Comparison of ENCODE assay signal across 10 mouse cellular contexts in the genomic region with DNA sequence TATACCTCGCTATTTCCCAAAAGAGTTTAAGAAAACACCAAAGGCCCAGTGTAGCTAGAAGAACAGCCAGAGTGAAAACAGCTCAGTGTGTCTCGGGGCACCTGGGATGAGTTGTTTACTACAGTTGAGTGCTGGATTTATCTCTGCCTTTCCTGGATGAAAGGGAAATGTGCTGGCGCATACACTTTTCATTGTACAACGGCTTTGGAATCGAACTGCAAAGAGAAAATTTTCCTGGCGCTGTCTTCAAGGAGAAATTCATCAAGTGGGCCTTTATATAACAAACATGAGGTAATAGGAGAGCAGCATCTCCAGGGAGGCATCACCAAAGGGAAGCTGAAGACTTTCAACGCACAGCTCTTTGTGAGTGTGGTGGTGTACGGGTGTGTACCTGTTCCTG. TPM values are rescaled to one million over a fixed set of nuclear protein-coding genes. Genes with fewer than 3 reads are reported as not detected.
A peak's percentile ranks its signal among the peaks of the same experiment; 100 is the strongest.
DNase-seq lines count a peak whose midpoint lies in the region; ATAC-seq and TF ChIP-seq lines count a peak whose summit lies in the region.
"Had no signal": no experiment of that assay in that cellular context is flagged by ENCODE, and none has a peak within 500 bp of the region (broad histone marks: within the 10 kb centered on the region; RNA-seq: fewer than 3 reads in every experiment).

No protein-coding gene starts in this region.

- no peak overlapping the region for H3K9ac ChIP-seq in heart, postnatal 0 days (replicated peaks; ENCODE audit: low read depth, low read length)
- H3K9ac ChIP-seq in limb, embryonic 11.5 days (ENCODE audit: low read length), result no peak overlapping the region
- H3K9ac ChIP-seq: limb, embryonic 13.5 days had no signal

- DNase-seq in heart, postnatal 0 days (ENCODE audit: low spot score), result no peak
- no peak for DNase-seq in heart, postnatal 10 days
- DNase-seq in brain, adult 2 months (ENCODE audit: low read depth, low spot score), result peak; percentile 59
- DNase-seq in embryonic facial prominence, embryonic 10.5 days (ENCODE audit: low spot score), result peak; percentile 7
- no peak for DNase-seq in limb, embryonic 11.5 days (ENCODE audit: low spot score)
- DNase-seq in layer of hippocampus, adult 18-20 months (ENCODE audit: low spot score in 2 of 2), result no peak
- DNase-seq: heart, postnatal 4 days; midbrain, embryonic 14.5 days had no signal

- peaks cover 21% of the 10 kb centered on the region; the same call in 1 of the 2 replicates for H3K4me1 ChIP-seq in heart, postnatal 0 days (ENCODE audit: control insufficient read depth, insufficient read depth)
- peaks cover 71% of the 10 kb centered on the region for H3K4me1 ChIP-seq in embryonic facial prominence, embryonic 10.5 days
- H3K4me1 ChIP-seq in limb, embryonic 11.5 days (ENCODE audit: control insufficient read depth, insufficient read depth, low read length), result peaks cover 34% of the 10 kb centered on the region

- WGBS in heart, postnatal 0 days, result 71% methylated on average over 8 of the region's 8 CpGs
- 89% methylated on average over 8 of the region's 8 CpGs for WGBS in embryonic facial prominence, embryonic 10.5 days
- WGBS in limb, embryonic 11.5 days, result 81% methylated on average over 8 of the region's 8 CpGs

- H3K4me3 ChIP-seq in heart, postnatal 0 days (ENCODE audit: low read depth, low read length), result no peak overlapping the region
- no peak overlapping the region for H3K4me3 ChIP-seq in embryonic facial prominence, embryonic 10.5 days
- H3K4me3 ChIP-seq in limb, embryonic 11.5 days (ENCODE audit: low read depth, low read length), result no peak overlapping the region
- H3K4me3 ChIP-seq: limb, embryonic 13.5 days had no signal

- TF ChIP-seq CTCF in heart, postnatal 0 days (IDR thresholded peaks at IDR 0.05; ENCODE audit: low read depth), result no peak

- no peaks in the 10 kb centered on the region for H3K9me3 ChIP-seq in heart, postnatal 0 days (replicated peaks; ENCODE audit: control insufficient read depth, low read length)
- 0 out of 2 replicates have a peak, but pooled peaks cover 6% of the 10 kb centered on the region for H3K9me3 ChIP-seq in embryonic facial prominence, embryonic 10.5 days
- H3K9me3 ChIP-seq in limb, embryonic 11.5 days (ENCODE audit: control insufficient read depth, low read length), result no peaks in the 10 kb centered on the region
- H3K9me3 ChIP-seq: limb, embryonic 13.5 days had no signal

- no peak overlapping the region for H3K4me2 ChIP-seq in heart, postnatal 0 days (ENCODE audit: low read depth, low read length)
- no peak overlapping the region for H3K4me2 ChIP-seq in limb, embryonic 11.5 days (ENCODE audit: low read depth, severe bottlenecking)
- H3K4me2 ChIP-seq: limb, embryonic 13.5 days had no signal

- intact Hi-C loops in heart, postnatal 10 days (cut with DNase I), result no loop called here

- peak overlapping the region; percentile 74 for H3K27ac ChIP-seq in heart, postnatal 0 days (ENCODE audit: low read depth)
- peak overlapping the region; percentile 93 for H3K27ac ChIP-seq in embryonic facial prominence, embryonic 10.5 days (replicated peaks)
- peak overlapping the region; percentile 97; the same call in 1 of the 2 replicates for H3K27ac ChIP-seq in limb, embryonic 11.5 days (replicated peaks; ENCODE audit: low read depth, low read length)

- H3K27me3 ChIP-seq in heart, postnatal 0 days (ENCODE audit: control insufficient read depth, insufficient read depth, low read length), result no peaks in the 10 kb centered on the region
- H3K27me3 ChIP-seq in embryonic facial prominence, embryonic 10.5 days (replicated peaks; ENCODE audit: low read depth, poor library complexity, severe bottlenecking), result no peaks in the 10 kb centered on the region
- H3K27me3 ChIP-seq in limb, embryonic 11.5 days (ENCODE audit: control insufficient read depth, insufficient read depth, low read length), result no peaks in the 10 kb centered on the region
- H3K27me3 ChIP-seq: limb, embryonic 13.5 days had no signal

- no peak for TF ChIP-seq EP300 in heart, postnatal 0 days (IDR thresholded peaks at IDR 0.05; ENCODE audit: low read depth)

- no peaks in the 10 kb centered on the region for H3K36me3 ChIP-seq in heart, postnatal 0 days (replicated peaks; ENCODE audit: control insufficient read depth, insufficient read depth, low read length)
- H3K36me3 ChIP-seq in embryonic facial prominence, embryonic 10.5 days (replicated peaks), result no peaks in the 10 kb centered on the region
- no peaks in the 10 kb centered on the region for H3K36me3 ChIP-seq in limb, embryonic 11.5 days (ENCODE audit: control insufficient read depth, insufficient read depth, low read length)
- H3K36me3 ChIP-seq: limb, embryonic 13.5 days had no signal

- ATAC-seq in heart, postnatal 0 days (ENCODE audit: insufficient read depth, low read depth), result no peak
- ATAC-seq in limb, embryonic 11.5 days (ENCODE audit: insufficient number of reproducible peaks, low FRiP score, low TSS enrichment, low read depth), result no peak
- no peak for ATAC-seq in erythroid progenitor cell, adult 5-6 weeks (replicated peaks; ENCODE audit: low FRiP score, poor library complexity, severe bottlenecking)

RNA-seq across cellular contexts. Expression of a gene that starts 17.2 kb away (rescaled TPM):
- 0.50 TPM in 1 of 2 replicates, not detected in the other for total RNA-seq in heart, postnatal 0 days (2014; rRNA removed; ENCODE audit: low replicate concordance)
- polyA plus RNA-seq in heart, postnatal 0 days (2015; fragmentation: Nextera tagmentation; extraction: Ambion mirVana), result 0.78 and 0.90 TPM in 2 replicates
- total RNA-seq in heart, postnatal 10 days (2021), result not detected
- polyA plus RNA-seq in embryonic facial prominence, embryonic 10.5 days (2016; fragmentation: Nextera tagmentation; extraction: Ambion mirVana), result 0.15 TPM in 1 of 2 replicates, not detected in the other
- 0.19 and 0.35 TPM in 2 replicates for polyA plus RNA-seq in limb, embryonic 11.5 days (2014; fragmentation: Nextera tagmentation; extraction: Ambion mirVana)
- 1 to 10 TPM; 1.7 to 2.2 TPM for total RNA-seq in layer of hippocampus, adult 18-20 months (2021)
- not detected in 2 replicates for total RNA-seq in erythroid progenitor cell, adult 5-6 weeks (2015; ENCODE audit: low replicate concordance)
- total RNA-seq in erythroid progenitor cell, adult 5-6 weeks (2017; ENCODE audit: low replicate concordance), result not detected in 2 replicates

Comparison
In these comparisons a context has a peak if more than half of its experiments do, and no peak if none do; other contexts are left out.
1. DNase-seq: peak in brain, adult 2 months (single experiment) and embryonic facial prominence, embryonic 10.5 days (single experiment); none in heart, postnatal 0 days (single experiment), heart, postnatal 10 days (0 of 2), limb, embryonic 11.5 days (single experiment) and layer of hippocampus, adult 18-20 months (0 of 2).
2. Peak in every context shown above with its lines, with median percentiles within 50 percentile points of each other: H3K27ac ChIP-seq.